Mouse (Mus musculus) forebrain, embryonic 11.5 days (tissue): Measurements from ENCODE around the gene Olfr70. TPM values are rescaled to one million over a fixed set of nuclear protein-coding genes. Genes with fewer than 3 reads are reported as not detected.

Experiments
- ATAC-seq: fragments of 200-750 bp; cut with Nextera tagmentation; replicated peaks from 2 replicates; pipeline ENCODE4 v1.8.0; 2017; ENCODE audit warnings: moderate TSS enrichment; ENCODE audit not compliant: low FRiP score
- DNase-seq: peaks from one replicate; pipeline ENCODE4 v3.0.0-alpha.2; 2017; ENCODE audit warnings: low spot score
- H3K27ac ChIP-seq: fragments of 300-500 bp; sonication (generic); 2 replicates; pipeline ENCODE4 v1.5.1; 2014; ENCODE audit warnings: low read depth, low read length
- H3K27me3 ChIP-seq: fragments of 300-500 bp; sonication (generic); 2 replicates; pipeline ENCODE4 v1.6.1; 2014; ENCODE audit warnings: mild to moderate bottlenecking, low read length, mixed read lengths; ENCODE audit not compliant: control insufficient read depth, insufficient read depth
- H3K36me3 ChIP-seq: fragments of 300-500 bp; sonication (generic); 2 replicates; pipeline ENCODE4 v1.6.1; 2014; ENCODE audit warnings: mild to moderate bottlenecking, low read length, moderate library complexity, mixed read lengths; ENCODE audit not compliant: control insufficient read depth, insufficient read depth
- H3K4me1 ChIP-seq: fragments of 300-500 bp; sonication (generic); replicated peaks from 2 replicates; pipeline ENCODE4 v1.6.1; 2014; ENCODE audit warnings: low read length, mixed read lengths; ENCODE audit not compliant: control insufficient read depth, insufficient read depth
- H3K4me2 ChIP-seq: fragments of 300-500 bp; sonication (generic); 2 replicates; pipeline ENCODE4 v1.6.1; 2014; ENCODE audit warnings: low read depth, mild to moderate bottlenecking, low read length, moderate library complexity, mixed read lengths; ENCODE audit not compliant: severe bottlenecking
- H3K4me3 ChIP-seq: fragments of 300-500 bp; sonication (generic); 2 replicates; pipeline ENCODE4 v1.5.1; 2014; ENCODE audit warnings: low read depth, low read length
- H3K9ac ChIP-seq: fragments of 300-500 bp; sonication (generic); 2 replicates; pipeline ENCODE4 v1.6.1; 2014; ENCODE audit warnings: low read length
- H3K9me3 ChIP-seq: fragments of 300-500 bp; sonication (generic); 2 replicates; pipeline ENCODE4 v1.6.1; 2016; ENCODE audit warnings: low read length, mixed read lengths; ENCODE audit not compliant: control insufficient read depth
- WGBS: fragments of 180-500 bp; shearing (Covaris S2); extraction: QIAGEN DNeasy Blood & Tissue Kit; methylation state at CpG from one replicate; pipeline ENCODE4 v1.1.7; 2014; 5-methylcytosine and 5-hydroxymethylcytosine counted together
- polyA plus RNA-seq: library from polyadenylated mRNA; unstranded; fragments of >200 nt; fragmentation: Nextera tagmentation; extraction: Ambion mirVana; gene quantifications from 2 replicates; pipeline ENCODE4 v1.2.1, GENCODE M21; 2014

Olfr70 gene
- polyA plus RNA-seq = not detected in 2 replicates

DNA sequence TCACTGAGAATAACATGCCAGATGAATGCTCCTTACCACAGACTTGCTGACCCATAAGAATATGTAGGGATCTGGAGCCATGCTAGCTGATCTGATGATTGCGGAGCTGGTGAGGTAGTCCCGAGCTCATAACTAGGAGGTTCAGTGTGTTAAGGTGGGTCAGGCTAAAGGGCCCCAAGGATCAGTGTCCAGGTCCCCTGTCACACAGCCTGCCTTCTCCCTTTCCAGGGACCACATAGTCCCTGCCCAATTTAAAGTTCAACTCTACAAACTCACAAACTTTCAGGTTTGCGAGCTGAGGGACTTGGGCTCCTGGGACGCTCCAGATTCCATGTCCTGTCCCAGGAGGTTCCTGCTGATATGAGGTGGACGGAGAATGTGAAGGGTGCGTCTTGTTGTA, at the start of gene Olfr70:
TSS of gene Olfr70 (minus strand) at position 101 of the 400 bp plus-strand sequence.
- Histone ChIP-seq H3K9ac (no peak within 1 kb of the TSS), H3K9me3 (no peaks in the 10 kb centered on the region), H3K4me2 (no peak within 1 kb of the TSS), H3K27me3 (no peaks in the 10 kb centered on the region), H3K36me3 (no peaks in the 10 kb centered on the region), H3K4me1 (no peaks in the 10 kb centered on the region), H3K27ac (no peak within 1 kb of the TSS), H3K4me3 (no peak within 1 kb of the TSS)
- no peak for ATAC-seq
- WGBS = 91% methylated on average over 6 of the region's 6 CpGs
- DNase-seq = no peak

DNA sequence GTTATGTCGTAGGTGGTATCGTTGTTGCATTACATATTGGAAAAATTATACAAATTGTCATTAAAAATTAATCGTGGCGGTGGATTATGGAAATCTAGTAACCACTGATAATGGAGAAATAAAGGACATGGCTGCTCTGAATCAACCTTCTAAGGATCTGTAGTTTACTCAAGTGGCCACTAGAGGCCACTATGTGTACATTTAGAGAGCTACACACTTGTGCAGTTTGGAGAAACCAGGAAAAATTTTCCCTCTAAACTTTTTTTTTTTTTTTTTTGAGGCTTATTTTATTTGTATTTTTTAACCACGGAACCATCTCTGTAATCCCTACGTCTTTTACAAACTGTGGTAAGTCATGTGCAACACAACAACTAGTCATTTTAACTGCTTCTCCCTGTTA, 44.6 kb upstream of the Olfr70 start:
- 19% methylated on average over 6 of the region's 6 CpGs for WGBS
- Histone ChIP-seq H3K9me3 (no peaks in the 10 kb centered on the region), H3K4me3 (no peak overlapping the region), H3K36me3 (no peaks in the 10 kb centered on the region), H3K4me1 (no peaks in the 10 kb centered on the region), H3K9ac (no peak overlapping the region), H3K27ac (no peak overlapping the region), H3K27me3 (no peaks in the 10 kb centered on the region), H3K4me2 (no peak overlapping the region)
- DNase-seq (no peak), ATAC-seq (no peak)

DNA sequence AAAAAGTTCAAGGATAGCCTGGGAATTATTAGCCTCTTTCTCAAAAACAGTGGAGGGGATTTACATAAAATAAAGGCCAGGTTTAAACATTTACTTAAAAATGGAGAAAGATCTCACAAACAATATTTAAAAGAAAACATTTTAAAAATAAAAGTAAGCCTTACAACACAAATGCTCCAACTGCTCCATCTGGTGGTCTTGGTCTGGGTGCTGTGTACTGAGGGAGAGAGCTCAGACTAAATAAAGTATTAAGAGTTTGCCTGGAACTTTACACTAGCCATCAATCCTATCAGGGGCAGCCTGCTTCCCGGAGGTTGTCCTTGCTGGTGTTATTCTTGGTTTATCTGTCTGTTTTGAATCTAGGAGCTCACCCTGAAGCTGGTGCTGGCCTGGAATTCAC, 42.5 kb upstream of the Olfr70 start:
- H3K4me1 ChIP-seq = no peaks in the 10 kb centered on the region
- H3K4me3 ChIP-seq = no peak overlapping the region
- ATAC-seq (no peak), DNase-seq (peak; percentile 26)
- H3K4me2 ChIP-seq = no peak overlapping the region
- no peak overlapping the region for H3K9ac ChIP-seq
- 71% methylated on average over 1 of the region's 1 CpGs for WGBS
- no peaks in the 10 kb centered on the region for H3K9me3 ChIP-seq
- H3K27ac ChIP-seq = no peak overlapping the region
- H3K36me3 ChIP-seq = no peaks in the 10 kb centered on the region
- H3K27me3 ChIP-seq = no peaks in the 10 kb centered on the region

DNA sequence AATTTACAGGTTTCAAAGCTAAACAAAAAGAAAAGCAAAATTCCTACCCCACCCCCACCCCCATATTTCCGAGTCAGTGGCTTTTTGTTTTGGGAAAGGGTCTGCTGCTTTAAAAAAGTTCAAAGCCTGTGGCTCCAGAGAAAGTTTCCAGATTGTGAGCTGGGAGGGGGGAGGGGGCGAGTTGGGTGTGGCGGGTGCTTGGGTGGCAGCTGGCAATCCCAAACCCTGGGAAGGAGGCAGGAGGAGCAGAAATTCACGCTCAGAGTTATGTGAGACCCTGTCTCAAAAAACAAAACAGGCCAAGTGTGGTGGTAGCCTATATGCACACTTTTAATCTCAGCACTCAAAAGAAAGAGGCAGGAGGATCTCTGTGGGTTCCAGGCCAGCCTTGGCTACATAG, 42.0 kb upstream of the Olfr70 start:
- H3K9ac ChIP-seq = no peak overlapping the region
- no peak overlapping the region for H3K27ac ChIP-seq
- no peaks in the 10 kb centered on the region for H3K36me3 ChIP-seq
- DNase-seq = peak; percentile 39
- no peak overlapping the region for H3K4me3 ChIP-seq
- no peaks in the 10 kb centered on the region for H3K27me3 ChIP-seq
- 30% methylated on average over 4 of the region's 4 CpGs for WGBS
- H3K4me2 ChIP-seq = no peak overlapping the region
- no peak for ATAC-seq
- H3K9me3 ChIP-seq = no peaks in the 10 kb centered on the region
- no peaks in the 10 kb centered on the region for H3K4me1 ChIP-seq

DNA sequence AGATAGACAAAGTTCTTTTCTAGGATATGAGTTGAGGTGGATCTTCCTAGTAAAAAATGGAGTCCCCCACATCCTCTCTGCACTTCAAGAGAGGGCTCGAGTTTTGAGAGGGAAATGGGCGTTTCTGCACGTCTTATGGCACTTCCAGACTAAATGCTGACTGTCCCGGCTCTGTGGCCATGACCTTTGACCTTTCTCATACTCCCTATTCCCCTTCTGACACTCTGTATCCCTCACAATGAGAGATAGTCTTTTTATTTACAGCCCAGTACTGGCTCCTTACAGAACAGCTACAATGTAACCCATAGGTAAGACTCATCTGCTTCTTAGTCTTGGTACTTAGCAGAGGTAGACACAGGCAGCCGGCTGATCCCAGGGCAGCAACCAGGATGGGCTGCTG, 40.9 kb upstream of the Olfr70 start:
- Histone ChIP-seq H3K27ac (no peak overlapping the region), H3K9ac (no peak overlapping the region), H3K4me1 (no peaks in the 10 kb centered on the region), H3K36me3 (no peaks in the 10 kb centered on the region), H3K4me2 (no peak overlapping the region), H3K27me3 (no peaks in the 10 kb centered on the region), H3K4me3 (no peak overlapping the region), H3K9me3 (no peaks in the 10 kb centered on the region)
- 75% methylated on average over 5 of the region's 5 CpGs for WGBS
- DNase-seq (no peak), ATAC-seq (no peak)

DNA sequence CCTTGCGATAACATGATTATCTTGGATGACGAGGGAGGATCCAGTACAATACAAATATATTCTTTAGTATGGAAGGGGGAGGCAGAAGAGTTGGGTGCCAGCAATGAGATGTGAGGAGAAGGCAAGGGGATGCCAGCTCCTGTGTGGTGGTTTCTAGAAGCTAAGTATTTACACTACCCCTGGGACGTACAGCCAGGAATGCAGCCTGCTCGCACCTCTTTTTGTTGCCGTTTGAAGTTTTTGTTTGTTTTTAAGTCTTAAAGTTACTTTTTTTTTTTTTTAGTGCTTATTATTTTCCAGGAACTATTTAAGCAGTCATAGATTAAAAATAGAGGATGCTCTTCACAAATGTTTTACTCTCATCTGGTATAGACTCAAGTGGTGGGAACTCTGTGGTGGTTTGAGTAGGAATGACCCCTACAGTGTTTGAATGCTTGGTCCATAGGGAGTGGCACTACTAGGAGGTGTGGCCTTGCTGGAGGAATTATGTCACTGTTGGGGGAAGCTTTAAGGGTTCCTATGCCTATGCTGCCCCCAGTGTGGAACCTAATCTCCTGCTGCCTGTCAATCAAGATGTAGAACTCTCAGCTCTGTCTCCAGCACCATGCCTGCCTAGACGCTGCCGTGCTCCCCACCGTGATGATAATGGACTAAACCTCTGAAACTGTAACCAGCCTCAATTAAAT, 38.5 kb upstream of the Olfr70 start:
- 74% methylated on average over 8 of the region's 8 CpGs for WGBS
- no peaks in the 10 kb centered on the region for H3K36me3 ChIP-seq
- no peak for ATAC-seq
- no peak for DNase-seq
- no peaks in the 10 kb centered on the region for H3K4me1 ChIP-seq
- no peak overlapping the region for H3K4me3 ChIP-seq
- H3K27me3 ChIP-seq = no peaks in the 10 kb centered on the region
- no peak overlapping the region for H3K27ac ChIP-seq
- no peak overlapping the region for H3K9ac ChIP-seq
- H3K9me3 ChIP-seq = no peaks in the 10 kb centered on the region
- no peak overlapping the region for H3K4me2 ChIP-seq

DNA sequence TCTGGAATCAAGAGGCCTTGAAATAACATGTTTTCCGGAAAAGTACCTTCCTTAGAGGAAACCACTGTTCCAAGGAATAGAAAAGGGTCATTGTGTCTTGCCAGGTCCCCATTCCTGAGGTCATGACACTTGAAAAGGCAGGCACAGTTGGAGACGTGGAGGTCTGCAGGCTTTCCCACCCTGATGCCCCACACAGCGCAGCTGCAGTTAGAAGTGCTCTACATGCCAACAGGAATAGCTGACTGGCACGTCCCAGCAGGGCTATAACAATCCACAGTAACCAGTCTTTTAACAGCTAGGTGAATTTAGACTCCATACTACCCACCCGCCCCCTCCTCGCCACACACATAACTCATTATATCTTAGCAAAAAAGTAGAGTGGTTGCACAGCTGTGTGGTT, 36.5 kb upstream of the Olfr70 start:
- ATAC-seq (no peak), DNase-seq (no peak)
- Histone ChIP-seq H3K9ac (no peak overlapping the region), H3K27ac (no peak overlapping the region), H3K4me3 (no peak overlapping the region), H3K9me3 (no peaks in the 10 kb centered on the region), H3K36me3 (no peaks in the 10 kb centered on the region), H3K4me1 (no peaks in the 10 kb centered on the region), H3K27me3 (no peaks in the 10 kb centered on the region), H3K4me2 (no peak overlapping the region)
- WGBS = 67% methylated on average over 6 of the region's 6 CpGs

DNA sequence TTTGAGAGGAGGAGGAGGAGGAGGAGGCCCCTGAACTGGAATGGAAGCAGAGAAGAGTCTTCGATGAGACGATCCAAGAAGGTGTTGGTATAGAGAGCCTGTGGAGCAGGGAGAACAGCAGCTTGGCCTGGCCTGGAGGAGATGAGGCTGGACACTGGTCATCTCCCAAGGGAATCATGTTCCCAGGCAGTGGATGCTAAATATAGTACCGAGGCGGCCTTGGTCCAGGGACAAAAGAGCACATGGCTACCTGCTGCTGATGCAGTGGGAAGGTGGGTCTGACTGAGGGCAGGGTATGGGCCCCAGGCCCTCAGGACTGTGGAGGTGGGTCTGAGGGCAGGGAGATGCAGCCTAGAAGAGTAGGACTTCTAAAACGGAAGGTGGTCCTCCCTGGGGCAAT, 32.6 kb upstream of the Olfr70 start:
- no peak for ATAC-seq
- WGBS = 90% methylated on average over 5 of the region's 5 CpGs

DNA sequence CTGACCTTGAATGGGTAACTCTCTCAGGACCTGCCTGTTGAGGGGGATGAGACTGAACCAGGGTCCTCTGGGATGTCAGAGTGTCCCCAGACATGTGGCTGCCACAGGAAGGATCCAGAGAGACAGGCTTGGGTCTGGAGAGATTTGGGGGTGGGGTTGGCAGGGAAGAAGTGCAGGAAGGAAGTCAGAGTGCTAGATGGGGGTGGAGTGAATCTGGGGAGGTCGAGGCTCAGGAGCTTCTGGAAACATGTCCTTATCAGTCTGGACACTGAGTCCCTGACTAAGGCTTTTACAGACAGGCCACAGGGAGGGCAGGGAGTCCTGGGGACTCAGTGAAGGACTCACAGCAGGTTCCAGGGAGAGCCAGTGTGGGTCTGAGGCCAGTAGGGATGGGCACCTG, 31.6 kb upstream of the Olfr70 start:
- 29% methylated on average over 1 of the region's 1 CpGs for whole genome bisulfite sequencing
- H3K9me3 ChIP-seq = no peaks in the 10 kb centered on the region
- H3K4me1 ChIP-seq = no peaks in the 10 kb centered on the region
- H3K27me3 ChIP-seq = no peaks in the 10 kb centered on the region
- H3K27ac ChIP-seq = no peak overlapping the region
- ATAC-seq (no peak), DNase-seq (no peak)
- H3K4me2 ChIP-seq = no peak overlapping the region
- H3K36me3 ChIP-seq = no peaks in the 10 kb centered on the region
- no peak overlapping the region for H3K9ac ChIP-seq
- no peak overlapping the region for H3K4me3 ChIP-seq

More for the DNA sequence above, 32.6 kb upstream of the Olfr70 start:
- Histone ChIP-seq H3K4me3 (no peak overlapping the region), H3K4me1 (no peaks in the 10 kb centered on the region), H3K27me3 (no peaks in the 10 kb centered on the region), H3K36me3 (no peaks in the 10 kb centered on the region), H3K9me3 (no peaks in the 10 kb centered on the region), H3K9ac (no peak overlapping the region), H3K4me2 (no peak overlapping the region), H3K27ac (no peak overlapping the region)
- DNase-seq = no peak
